Mouse (Mus musculus) embryonic facial prominence, embryonic 15.5 days (tissue): ENCODE results near the gene Rnf166. TPM values are rescaled to one million over a fixed set of nuclear protein-coding genes. Genes with fewer than 3 reads are reported as not detected.
A peak's percentile ranks its signal among the peaks of the same experiment; 100 is the strongest.

Experiments
- ATAC-seq: fragments of 200-750 bp; cut with Nextera tagmentation; 2 replicates; pipeline ENCODE4 v1.8.0; 2017; ENCODE audit warnings: low read depth, moderate TSS enrichment; ENCODE audit not compliant: insufficient number of reproducible peaks, low FRiP score, low TSS enrichment
- H3K27ac ChIP-seq: fragments of 300-500 bp; sonication (generic); replicated peaks from 2 replicates; pipeline ENCODE4 v1.5.1; 2015; ENCODE audit warnings: mild to moderate bottlenecking, inconsistent platforms
- H3K27me3 ChIP-seq: fragments of 300-500 bp; sonication (generic); 2 replicates; pipeline ENCODE4 v1.6.1; 2015; ENCODE audit warnings: inconsistent platforms
- H3K36me3 ChIP-seq: fragments of 300-500 bp; sonication (generic); 2 replicates; pipeline ENCODE4 v1.6.1; 2015; ENCODE audit warnings: mild to moderate bottlenecking, inconsistent platforms
- H3K4me1 ChIP-seq: fragments of 300-500 bp; sonication (generic); 2 replicates; pipeline ENCODE4 v1.6.1; 2015; ENCODE audit warnings: inconsistent platforms
- H3K4me2 ChIP-seq: fragments of 300-500 bp; sonication (generic); replicated peaks from 2 replicates; pipeline ENCODE4 v1.6.1; 2015; ENCODE audit warnings: mild to moderate bottlenecking, inconsistent platforms
- H3K4me3 ChIP-seq: fragments of 300-500 bp; sonication (generic); replicated peaks from 2 replicates; pipeline ENCODE4 v1.5.1; 2015; ENCODE audit warnings: mild to moderate bottlenecking, inconsistent platforms
- H3K9ac ChIP-seq: fragments of 300-500 bp; sonication (generic); 2 replicates; pipeline ENCODE4 v1.6.1; 2015; ENCODE audit warnings: inconsistent platforms
- H3K9me3 ChIP-seq: fragments of 300-500 bp; sonication (generic); replicated peaks from 2 replicates; pipeline ENCODE4 v1.6.1; 2016; ENCODE audit warnings: inconsistent platforms
- WGBS: fragments of 180-500 bp; shearing (Covaris S2); methylation state at CpG from one replicate; pipeline ENCODE4 v1.1.7; 2015; 5-methylcytosine and 5-hydroxymethylcytosine counted together
- polyA plus RNA-seq: library from polyadenylated mRNA; unstranded; fragments of >200 nt; fragmentation: Nextera tagmentation; extraction: Ambion mirVana; gene quantifications from 2 replicates; pipeline ENCODE4 v1.2.1, GENCODE M21; 2015

Rnf166 gene
- polyA plus RNA-seq, 1 experiment from 2014 or later, result 53.2 TPM

- Histone ChIP-seq H3K27ac (no peak overlapping the region), H3K27me3 (no peaks in the 10 kb centered on the region), H3K9me3 (no peaks in the 10 kb centered on the region), H3K4me3 (no peak overlapping the region), H3K4me2 (no peak overlapping the region), H3K9ac (no peak overlapping the region), H3K4me1 (peaks cover 9% of the 10 kb centered on the region), H3K36me3 (peaks cover 51% of the 10 kb centered on the region)
- 79% methylated on average over 6 of the region's 6 CpGs for WGBS
- no peak for ATAC-seq
These were observed 6.5 kb downstream of the Rnf166 start for GRCm38 (mm10) chr8:122469407-122469806.

GRCm38 (mm10) chr8:122467816-122468215, 8.0 kb downstream of the Rnf166 start:
- H3K27me3 ChIP-seq, result peaks cover 4% of the 10 kb centered on the region; the same call in 1 of the 2 replicates
- H3K4me2 ChIP-seq, result no peak overlapping the region
- no peak overlapping the region for H3K27ac ChIP-seq
- no peak overlapping the region for H3K4me3 ChIP-seq
- 79% methylated on average over 13 of the region's 13 CpGs for WGBS
- no peaks in the 10 kb centered on the region for H3K9me3 ChIP-seq
- ATAC-seq, result no peak
- no peaks in the 10 kb centered on the region for H3K4me1 ChIP-seq
- no peak overlapping the region for H3K9ac ChIP-seq
- H3K36me3 ChIP-seq, result peaks cover 46% of the 10 kb centered on the region

GRCm38 (mm10) chr8:122464985-122465384, 10.9 kb downstream of the Rnf166 start:
- ATAC-seq, result no peak
- no peak overlapping the region for H3K27ac ChIP-seq
- WGBS, result 60% methylated on average over 7 of the region's 7 CpGs
- peaks cover 19% of the 10 kb centered on the region for H3K4me1 ChIP-seq
- H3K9ac ChIP-seq, result no peak overlapping the region
- H3K36me3 ChIP-seq, result peaks cover 35% of the 10 kb centered on the region
- no peaks in the 10 kb centered on the region for H3K9me3 ChIP-seq
- no peak overlapping the region for H3K4me2 ChIP-seq
- peaks cover 30% of the 10 kb centered on the region for H3K27me3 ChIP-seq
- no peak overlapping the region for H3K4me3 ChIP-seq

- 37% methylated on average over 12 of the region's 12 CpGs for WGBS
- peaks cover 22% of the 10 kb centered on the region for H3K4me1 ChIP-seq
- no peak overlapping the region for H3K4me2 ChIP-seq
- no peaks in the 10 kb centered on the region for H3K9me3 ChIP-seq
- peaks cover 39% of the 10 kb centered on the region for H3K27me3 ChIP-seq
- no peak for ATAC-seq
- peaks cover 32% of the 10 kb centered on the region for H3K36me3 ChIP-seq
- no peak overlapping the region for H3K27ac ChIP-seq
- H3K9ac ChIP-seq, result no peak overlapping the region
- H3K4me3 ChIP-seq, result no peak overlapping the region
These were observed 11.9 kb downstream of the Rnf166 start for GRCm38 (mm10) chr8:122463651-122464640.

- no peak overlapping the region for H3K9ac ChIP-seq
- H3K4me1 ChIP-seq, result peaks cover 22% of the 10 kb centered on the region
- no peaks in the 10 kb centered on the region for H3K9me3 ChIP-seq
- WGBS, result 70% methylated on average over 8 of the region's 8 CpGs
- ATAC-seq, result no peak
- H3K4me3 ChIP-seq, result no peak overlapping the region
- H3K36me3 ChIP-seq, result peaks cover 21% of the 10 kb centered on the region
- H3K27me3 ChIP-seq, result peaks cover 47% of the 10 kb centered on the region
- no peak overlapping the region for H3K27ac ChIP-seq
- H3K4me2 ChIP-seq, result no peak overlapping the region
These were observed 13.4 kb downstream of the Rnf166 start for GRCm38 (mm10) chr8:122462510-122462909.

GRCm38 (mm10) chr8:122461473-122462148, 14.3 kb downstream of the Rnf166 start:
- Histone ChIP-seq H3K4me3 (no peak overlapping the region), H3K4me1 (peaks cover 22% of the 10 kb centered on the region), H3K9me3 (no peaks in the 10 kb centered on the region), H3K4me2 (no peak overlapping the region), H3K9ac (no peak overlapping the region), H3K36me3 (peaks cover 12% of the 10 kb centered on the region), H3K27ac (no peak overlapping the region), H3K27me3 (peaks cover 47% of the 10 kb centered on the region)
- 44% methylated on average over 11 of the region's 11 CpGs for WGBS
- no peak for ATAC-seq

- Histone ChIP-seq H3K27ac (no peak within 1 kb of the TSS), H3K9me3 (no peaks in the 10 kb centered on the region), H3K4me3 (peak within 1 kb of the TSS; percentile 35), H3K4me2 (peak within 1 kb of the TSS; percentile 56), H3K27me3 (peaks cover 47% of the 10 kb centered on the region), H3K9ac (no peak within 1 kb of the TSS), H3K4me1 (peaks cover 22% of the 10 kb centered on the region), H3K36me3 (peaks cover 9% of the 10 kb centered on the region; the same call in 1 of the 2 replicates)
- peak; percentile 54 for ATAC-seq
- 1% methylated on average over 56 of the region's 56 CpGs for WGBS
These were observed 15.1 kb downstream of the Rnf166 start, which contains the start of gene Snai3 for GRCm38 (mm10) chr8:122460524-122461472. TSS of gene Snai3 (minus strand) at chr8:122460733.

- WGBS, result 23% methylated on average over 7 of the region's 7 CpGs
- no peak for ATAC-seq
- Histone ChIP-seq H3K27ac (no peak overlapping the region), H3K9ac (no peak overlapping the region), H3K36me3 (0 out of 2 replicates have a peak, but pooled peaks cover under 1% of the 10 kb centered on the region), H3K4me2 (peak overlapping the region; percentile 56), H3K9me3 (no peaks in the 10 kb centered on the region), H3K4me3 (peak overlapping the region; percentile 35), H3K27me3 (peaks cover 47% of the 10 kb centered on the region), H3K4me1 (peaks cover 22% of the 10 kb centered on the region)
These were observed 15.9 kb downstream of the Rnf166 start for GRCm38 (mm10) chr8:122459990-122460389.

GRCm38 (mm10) chr8:122459218-122459900, 16.5 kb downstream of the Rnf166 start:
- Histone ChIP-seq H3K27ac (no peak overlapping the region), H3K4me1 (peaks cover 22% of the 10 kb centered on the region), H3K27me3 (peaks cover 47% of the 10 kb centered on the region), H3K36me3 (no peaks in the 10 kb centered on the region), H3K9ac (no peak overlapping the region), H3K9me3 (no peaks in the 10 kb centered on the region), H3K4me3 (no peak overlapping the region), H3K4me2 (no peak overlapping the region)
- WGBS, result 48% methylated on average over 6 of the region's 6 CpGs
- no peak for ATAC-seq

GRCm38 (mm10) chr8:122457171-122457570, 18.7 kb downstream of the Rnf166 start:
- no peak overlapping the region for H3K4me3 ChIP-seq
- no peak overlapping the region for H3K27ac ChIP-seq
- H3K27me3 ChIP-seq, result peaks cover 36% of the 10 kb centered on the region
- WGBS, result 68% methylated on average over 11 of the region's 11 CpGs
- no peak overlapping the region for H3K9ac ChIP-seq
- no peak for ATAC-seq
- no peaks in the 10 kb centered on the region for H3K9me3 ChIP-seq
- peaks cover 22% of the 10 kb centered on the region for H3K4me1 ChIP-seq
- H3K4me2 ChIP-seq, result no peak overlapping the region
- H3K36me3 ChIP-seq, result no peaks in the 10 kb centered on the region
